8 mouse cellular contexts compared by ENCODE assay signal in genomic region chr2:180173163-180173562, GRCm38 (mm10). TPM values are rescaled to one million over a fixed set of nuclear protein-coding genes. Genes with fewer than 3 reads are reported as not detected.
DNase-seq lines count a peak whose midpoint lies in the region; ATAC-seq and TF ChIP-seq lines count a peak whose summit lies in the region.

No protein-coding gene starts in this region.

- 78% methylated on average over 4 of the region's 4 CpGs for WGBS in limb, embryonic 12.5 days
- WGBS in small intestine, adult 2 months, result 63% methylated on average over 4 of the region's 4 CpGs

- H3K4me1 ChIP-seq in limb, embryonic 12.5 days (replicated peaks), result peaks cover 19% of the 10 kb centered on the region
- H3K4me1 ChIP-seq in small intestine, adult 2 months (ENCODE audit: control insufficient read depth, insufficient read depth, insufficient read length, low read length), result peaks cover 10% of the 10 kb centered on the region; the same call in 1 of the 2 replicates

- no peak for ATAC-seq in CD4-positive, CD25-positive, alpha-beta regulatory T cell, adult 4 months
- no peak for ATAC-seq in limb, embryonic 12.5 days (ENCODE audit: insufficient number of reproducible peaks, insufficient read depth, low FRiP score, low TSS enrichment, low read depth)

- TF ChIP-seq POLR2A in small intestine, adult 2 months (IDR thresholded peaks at IDR 0.05; ENCODE audit: low read depth, low read length), result no peak

- peak; percentile 50 for DNase-seq in CD4-positive, CD25-positive, alpha-beta regulatory T cell, adult 2 months (ENCODE audit: low read depth, low spot score)
- peak; percentile 25 for DNase-seq in thymus, postnatal 0 days (ENCODE audit: low spot score)
- DNase-seq in thymus, postnatal 36 days, result no peak
- DNase-seq in adrenal gland, postnatal 4 days (ENCODE audit: low spot score in 2 of 2), result no peak
- no peak for DNase-seq in left cerebral cortex, postnatal 36 days (ENCODE audit: low spot score in 2 of 2)

- no peak overlapping the region for H3K27ac ChIP-seq in limb, embryonic 12.5 days
- H3K27ac ChIP-seq in small intestine, adult 2 months (ENCODE audit: insufficient read depth, low read depth, low read length), result no peak overlapping the region

- no peaks in the 10 kb centered on the region for H3K27me3 ChIP-seq in limb, embryonic 12.5 days
- no peaks in the 10 kb centered on the region for H3K27me3 ChIP-seq in small intestine, adult 2 months (ENCODE audit: control insufficient read depth, insufficient read depth, low read length)

- H3K4me2 ChIP-seq in limb, embryonic 12.5 days, result peak overlapping the region; percentile 99

- intact Hi-C loops in left cerebral cortex, postnatal 36 days (cut with DNase I), result no loop called here

- no peaks in the 10 kb centered on the region for H3K9me3 ChIP-seq in limb, embryonic 12.5 days

- H3K36me3 ChIP-seq in limb, embryonic 12.5 days, result peaks cover 53% of the 10 kb centered on the region
- H3K36me3 ChIP-seq in small intestine, adult 2 months (ENCODE audit: control insufficient read depth, insufficient read depth, low read length), result peaks cover 42% of the 10 kb centered on the region

- peak overlapping the region; percentile 98 for H3K4me3 ChIP-seq in limb, embryonic 12.5 days (replicated peaks)
- H3K4me3 ChIP-seq in small intestine, adult 2 months (ENCODE audit: low read depth, low read length), result peak overlapping the region; percentile 99

- peak overlapping the region; percentile 94; the same call in 1 of the 2 replicates for H3K9ac ChIP-seq in limb, embryonic 12.5 days (replicated peaks)

- TF ChIP-seq CTCF in small intestine, adult 2 months (IDR thresholded peaks at IDR 0.05; ENCODE audit: extremely low read depth, insufficient read length, insufficient replicate concordance, low read depth, low read length), result no peak

RNA-seq across cellular contexts. Expression of gene Adrm1, which starts 1.9 kb away (rescaled TPM):
- 100 to 1,000 TPM in 1 of 2 experiments, 10 to 100 TPM in 1; 83.1 to 115 TPM for polyA plus RNA-seq in CD4-positive, CD25-positive, alpha-beta regulatory T cell, adult 4 months (2017; shearing (Covaris generic))
- 195 TPM in 2 replicates for polyA plus RNA-seq in thymus, postnatal 0 days (2015; fragmentation: Nextera tagmentation; extraction: Ambion mirVana)
- 207 and 212 TPM in 2 replicates for polyA plus RNA-seq in limb, embryonic 12.5 days (2016; fragmentation: Nextera tagmentation; extraction: Ambion mirVana)
- 103 and 148 TPM in 2 replicates for polyA plus RNA-seq in small intestine, adult 2 months (2012; rRNA removed)
- 100 to 1,000 TPM; 128 to 136 TPM for total RNA-seq in adrenal gland, postnatal 4 days (2021)
- total RNA-seq in left cerebral cortex, postnatal 36 days (2021), result 100 to 1,000 TPM in 1 of 2 experiments, 10 to 100 TPM in 1; 95.4 to 105 TPM

RNA-seq across cellular contexts. Expression of gene Lama5, which starts 52.5 kb away (rescaled TPM):
- 1 to 10 TPM in 1 of 2 experiments, under 1 TPM in 1; 0.30 to 1.4 TPM for polyA plus RNA-seq in CD4-positive, CD25-positive, alpha-beta regulatory T cell, adult 4 months (2017; shearing (Covaris generic))
- 4.8 and 6.6 TPM in 2 replicates for polyA plus RNA-seq in thymus, postnatal 0 days (2015; fragmentation: Nextera tagmentation; extraction: Ambion mirVana)
- 20.9 and 22.3 TPM in 2 replicates for polyA plus RNA-seq in limb, embryonic 12.5 days (2016; fragmentation: Nextera tagmentation; extraction: Ambion mirVana)
- polyA plus RNA-seq in small intestine, adult 2 months (2012; rRNA removed), result 36.0 and 41.7 TPM in 2 replicates
- total RNA-seq in adrenal gland, postnatal 4 days (2021), result 10 to 100 TPM; 47.5 to 66.5 TPM
- total RNA-seq in left cerebral cortex, postnatal 36 days (2021), result 1 to 10 TPM; 6.3 to 7.2 TPM

RNA-seq across cellular contexts. Expression of gene Osbpl2, which starts 54.1 kb away (rescaled TPM):
- polyA plus RNA-seq in CD4-positive, CD25-positive, alpha-beta regulatory T cell, adult 4 months (2017; shearing (Covaris generic)), result 10 to 100 TPM; 20.6 to 24.3 TPM
- 26.5 and 27.3 TPM in 2 replicates for polyA plus RNA-seq in thymus, postnatal 0 days (2015; fragmentation: Nextera tagmentation; extraction: Ambion mirVana)
- polyA plus RNA-seq in limb, embryonic 12.5 days (2016; fragmentation: Nextera tagmentation; extraction: Ambion mirVana), result 33.0 and 36.0 TPM in 2 replicates
- polyA plus RNA-seq in small intestine, adult 2 months (2012; rRNA removed), result 14.1 and 18.1 TPM in 2 replicates
- 10 to 100 TPM; 35.1 to 37.2 TPM for total RNA-seq in adrenal gland, postnatal 4 days (2021)
- total RNA-seq in left cerebral cortex, postnatal 36 days (2021), result 10 to 100 TPM; 44.2 to 50.4 TPM

Comparison
In these comparisons a context has a peak if more than half of its experiments do, and no peak if none do; other contexts are left out.
1. DNase-seq: peak in CD4-positive, CD25-positive, alpha-beta regulatory T cell, adult 2 months (single experiment) and thymus, postnatal 0 days (single experiment); none in thymus, postnatal 36 days (0 of 2), adrenal gland, postnatal 4 days (0 of 2) and left cerebral cortex, postnatal 36 days (0 of 2).